ENCODE assay signal across 22 mouse cellular contexts in genomic region chr5:63430167-63430566, GRCm38 (mm10).
"Had no signal": no experiment of that assay in that cellular context is flagged by ENCODE, and none has a peak within 500 bp of the region (broad histone marks: within the 10 kb centered on the region; RNA-seq: fewer than 3 reads in every experiment).

No protein-coding gene starts in this region.

- H3K27ac ChIP-seq: kidney, postnatal 0 days; layer of hippocampus, adult 2 months; limb, embryonic 10.5 days; limb, embryonic 13.5 days; liver, embryonic 12.5 days; liver, embryonic 15.5 days; lung, embryonic 15.5 days; neural tube, embryonic 13.5 days; stomach, embryonic 15.5 days had no signal

- H3K9ac ChIP-seq: limb, embryonic 13.5 days; liver, embryonic 12.5 days; liver, embryonic 15.5 days; lung, embryonic 15.5 days; neural tube, embryonic 13.5 days; stomach, embryonic 15.5 days had no signal

- H3K4me1 ChIP-seq: limb, embryonic 10.5 days; limb, embryonic 13.5 days; liver, embryonic 12.5 days; liver, embryonic 15.5 days; lung, embryonic 15.5 days; megakaryocyte, embryonic 14.5 days; stomach, embryonic 15.5 days had no signal

- H3K9me3 ChIP-seq: limb, embryonic 10.5 days; limb, embryonic 13.5 days; liver, embryonic 12.5 days; liver, embryonic 15.5 days; lung, embryonic 15.5 days; megakaryocyte, embryonic 14.5 days; neural tube, embryonic 13.5 days; stomach, embryonic 15.5 days had no signal

- H3K4me3 ChIP-seq: layer of hippocampus, adult 2 months; limb, embryonic 10.5 days; limb, embryonic 13.5 days; liver, embryonic 12.5 days; liver, embryonic 15.5 days; lung, embryonic 15.5 days; megakaryocyte, embryonic 14.5 days; myocyte; neural tube, embryonic 13.5 days; stomach, embryonic 15.5 days had no signal

- ATAC-seq: intestine, postnatal 0 days; liver, embryonic 12.5 days had no signal

- DNase-seq: kidney, adult 2 months; kidney, postnatal 25 days; layer of hippocampus, adult 9-11 months; liver; lung, adult 18-20 months; lung, postnatal 10 days; lung, postnatal 36 days; right cerebral cortex, postnatal 25 days; spleen, adult 18-20 months; thymus, postnatal 25 days had no signal

- H3K4me2 ChIP-seq: limb, embryonic 13.5 days; liver, embryonic 12.5 days; liver, embryonic 15.5 days; lung, embryonic 15.5 days; neural tube, embryonic 13.5 days; stomach, embryonic 15.5 days had no signal

- H3K36me3 ChIP-seq: limb, embryonic 10.5 days; limb, embryonic 13.5 days; liver, embryonic 12.5 days; liver, embryonic 15.5 days; lung, embryonic 15.5 days; neural tube, embryonic 13.5 days; stomach, embryonic 15.5 days had no signal

- H3K27me3 ChIP-seq: limb, embryonic 13.5 days; liver, embryonic 12.5 days; liver, embryonic 15.5 days; lung, embryonic 15.5 days; megakaryocyte, embryonic 14.5 days; neural tube, embryonic 13.5 days; stomach, embryonic 15.5 days had no signal
